Mouse (Mus musculus): ENCODE data around the gene Slc25a18. TPM values are rescaled to one million over a fixed set of nuclear protein-coding genes. Genes with fewer than 3 reads are reported as not detected.
A peak's percentile ranks its signal among the peaks of the same experiment; 100 is the strongest.

Gene Slc25a18
- polyA plus RNA-seq, 1 experiment, result 0.15 TPM

DNA sequence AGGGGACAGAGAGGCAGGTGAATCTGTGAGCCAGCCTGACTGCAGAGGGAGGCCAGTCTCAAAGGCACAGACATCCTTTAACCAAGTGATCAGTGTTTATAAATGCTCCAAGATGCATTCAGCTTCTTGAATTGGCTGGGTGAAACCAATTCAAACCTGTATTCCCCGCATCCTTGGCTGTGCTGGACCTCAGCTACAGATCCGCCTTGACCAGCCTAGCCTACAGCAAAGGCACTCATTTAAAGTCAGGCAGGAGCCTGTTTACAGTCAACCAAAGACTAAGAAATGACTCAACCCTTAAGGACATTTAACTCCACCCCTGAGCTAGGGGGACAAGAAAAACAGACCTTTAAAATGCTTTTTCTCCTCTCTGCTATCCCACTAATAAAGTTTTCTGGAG is 45.9 kb downstream of the Slc25a18 start:
- H3K27me3 ChIP-seq (ENCODE audit: control insufficient read depth), result no peaks in the 10 kb centered on the region
- TF ChIP-seq GATA1 (IDR thresholded peaks at IDR 0.05; ENCODE audit: low read length), result no peak
- no peak for TF ChIP-seq TAL1 (IDR thresholded peaks at IDR 0.05; ENCODE audit: low read length)
- H3K9me3 ChIP-seq (ENCODE audit: control insufficient read depth, low read length), result no peaks in the 10 kb centered on the region
- H3K36me3 ChIP-seq (ENCODE audit: control insufficient read depth), result peaks cover 42% of the 10 kb centered on the region
- peak overlapping the region; percentile 11 for H3K4me3 ChIP-seq (replicated peaks)
- peaks cover 49% of the 10 kb centered on the region for H3K4me1 ChIP-seq (ENCODE audit: control insufficient read depth)

DNA sequence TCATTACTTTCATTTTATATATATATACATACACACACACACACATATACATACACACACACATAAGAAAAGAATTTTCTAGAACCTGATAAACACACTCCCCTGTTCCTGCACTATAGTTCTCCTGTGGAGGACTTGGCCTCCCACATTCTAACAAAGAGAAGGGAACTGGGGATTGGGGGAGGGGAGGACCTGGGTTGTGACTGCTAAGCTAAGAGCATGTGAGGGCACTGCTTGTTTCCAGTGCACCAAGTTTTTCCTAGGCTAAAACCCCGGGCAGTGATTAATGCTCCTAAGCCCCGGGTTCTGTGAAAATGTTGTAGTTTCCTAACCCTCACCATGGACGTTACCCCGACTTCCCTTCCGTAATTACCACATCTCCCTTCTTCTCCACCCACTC is 46.8 kb downstream of the Slc25a18 start:
- H3K4me1 ChIP-seq (ENCODE audit: control insufficient read depth), result peaks cover 53% of the 10 kb centered on the region
- no peak for TF ChIP-seq TAL1 (IDR thresholded peaks at IDR 0.05; ENCODE audit: low read length)
- TF ChIP-seq GATA1 (IDR thresholded peaks at IDR 0.05; ENCODE audit: low read length), result no peak

DNA sequence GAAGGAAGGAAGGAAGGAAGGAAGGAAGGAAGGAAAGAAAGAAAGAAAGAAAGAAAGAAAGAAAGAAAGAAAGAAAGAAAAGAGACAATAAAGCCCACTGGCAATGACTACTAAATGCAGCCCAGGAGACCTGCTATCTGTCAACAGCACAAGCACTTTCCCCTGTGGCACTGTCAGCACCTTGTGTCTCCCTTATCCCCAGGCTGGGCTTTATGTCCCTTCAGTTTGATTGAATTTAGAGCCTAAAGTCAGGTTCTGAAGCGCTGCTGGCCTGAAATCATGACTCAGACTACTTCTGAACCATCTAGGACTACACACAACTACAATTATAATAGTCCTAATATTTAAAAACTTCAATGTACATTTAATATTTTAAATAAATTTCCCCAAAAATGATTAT is 47.6 kb downstream of the Slc25a18 start:
- Histone ChIP-seq H3K4me3 (replicated peaks) (peak overlapping the region; percentile 100), H3K36me3 (ENCODE audit: control insufficient read depth) (peaks cover 42% of the 10 kb centered on the region), H3K9me3 (ENCODE audit: control insufficient read depth, low read length) (no peaks in the 10 kb centered on the region), H3K4me1 (ENCODE audit: control insufficient read depth) (peaks cover 59% of the 10 kb centered on the region), H3K27me3 (ENCODE audit: control insufficient read depth) (no peaks in the 10 kb centered on the region)
- TF ChIP-seq TAL1 (IDR thresholded peaks at IDR 0.05; ENCODE audit: low read length) (peak; percentile 34; the same call in 2 of the 3 replicates), GATA1 (IDR thresholded peaks at IDR 0.05; ENCODE audit: low read length) (no peak)

More for the DNA sequence above, 46.8 kb downstream of the Slc25a18 start:
- Histone ChIP-seq H3K9me3 (ENCODE audit: control insufficient read depth, low read length) (no peaks in the 10 kb centered on the region), H3K36me3 (ENCODE audit: control insufficient read depth) (peaks cover 42% of the 10 kb centered on the region), H3K27me3 (ENCODE audit: control insufficient read depth) (no peaks in the 10 kb centered on the region), H3K4me3 (replicated peaks) (peak overlapping the region; percentile 100)

DNA sequence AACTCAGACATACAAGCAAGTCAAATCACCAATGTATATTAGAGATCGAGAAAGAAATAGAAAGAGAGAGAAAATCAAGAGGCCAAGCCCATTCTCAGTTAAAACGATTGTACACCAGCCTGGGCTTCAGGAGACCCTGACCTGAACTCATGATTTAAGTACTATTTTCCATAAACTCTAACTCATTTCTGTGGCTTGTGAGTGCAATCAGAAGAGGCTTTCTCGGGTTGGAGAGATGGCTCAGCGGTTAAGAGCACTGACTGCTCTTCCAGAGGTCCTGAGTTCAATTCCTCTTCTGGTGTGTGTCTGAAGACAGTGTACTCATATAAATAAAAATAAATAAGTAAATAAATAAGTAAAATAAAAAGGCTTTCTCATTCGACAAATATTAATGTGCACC is 48.3 kb downstream of the Slc25a18 start:
- Histone ChIP-seq H3K4me3 (replicated peaks) (peak overlapping the region; percentile 100), H3K36me3 (ENCODE audit: control insufficient read depth) (peaks cover 42% of the 10 kb centered on the region), H3K27me3 (ENCODE audit: control insufficient read depth) (no peaks in the 10 kb centered on the region), H3K4me1 (ENCODE audit: control insufficient read depth) (peaks cover 59% of the 10 kb centered on the region), H3K9me3 (ENCODE audit: control insufficient read depth, low read length) (no peaks in the 10 kb centered on the region)
- TF ChIP-seq TAL1 (IDR thresholded peaks at IDR 0.05; ENCODE audit: low read length) (no peak), GATA1 (IDR thresholded peaks at IDR 0.05; ENCODE audit: low read length) (no peak)

DNA sequence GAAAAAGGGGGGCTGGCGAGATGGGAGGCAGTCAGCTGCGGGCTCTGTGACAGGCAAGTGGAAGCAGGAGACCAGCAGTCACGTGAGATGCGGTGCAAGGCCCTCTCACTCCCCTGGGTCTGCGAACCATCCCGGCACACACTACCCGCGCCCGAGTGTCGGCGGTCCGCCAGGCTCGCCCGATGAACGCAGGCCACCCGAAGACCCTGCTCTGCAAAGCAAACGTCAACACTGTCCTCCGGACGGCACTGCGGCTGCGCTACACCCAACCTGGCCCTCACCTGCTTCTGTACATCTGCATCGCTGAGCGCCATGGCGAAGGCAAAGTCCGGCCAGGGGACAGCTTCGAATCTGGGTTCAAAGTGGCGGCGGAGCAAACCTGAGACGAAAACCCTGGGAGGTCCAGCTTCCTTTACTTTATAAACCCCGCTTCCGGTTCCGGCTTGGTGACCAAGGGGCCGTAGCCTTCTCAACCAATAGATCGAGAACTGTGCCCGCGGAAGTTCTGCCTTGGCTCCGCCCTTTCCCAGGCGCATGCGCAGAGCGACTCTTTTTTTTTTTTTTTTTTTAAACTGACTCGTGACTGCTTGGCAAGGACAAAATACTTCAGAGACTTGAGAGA is 49.0 kb downstream of the Slc25a18 start, which contains the start of gene Atp6v1e1:
TSS of gene Atp6v1e1 (minus strand) at position 487 of the 622 bp plus-strand sequence.
- no peaks in the 10 kb centered on the region for H3K27me3 ChIP-seq (ENCODE audit: control insufficient read depth)
- H3K4me3 ChIP-seq (replicated peaks), result peak within 1 kb of the TSS; percentile 100
- TF ChIP-seq TAL1 (IDR thresholded peaks at IDR 0.05; ENCODE audit: low read length), result no peak
- TF ChIP-seq GATA1 (IDR thresholded peaks at IDR 0.05; ENCODE audit: low read length), result no peak
- no peaks in the 10 kb centered on the region for H3K9me3 ChIP-seq (ENCODE audit: control insufficient read depth, low read length)
- peaks cover 62% of the 10 kb centered on the region for H3K4me1 ChIP-seq (ENCODE audit: control insufficient read depth)
- peaks cover 39% of the 10 kb centered on the region for H3K36me3 ChIP-seq (ENCODE audit: control insufficient read depth)

DNA sequence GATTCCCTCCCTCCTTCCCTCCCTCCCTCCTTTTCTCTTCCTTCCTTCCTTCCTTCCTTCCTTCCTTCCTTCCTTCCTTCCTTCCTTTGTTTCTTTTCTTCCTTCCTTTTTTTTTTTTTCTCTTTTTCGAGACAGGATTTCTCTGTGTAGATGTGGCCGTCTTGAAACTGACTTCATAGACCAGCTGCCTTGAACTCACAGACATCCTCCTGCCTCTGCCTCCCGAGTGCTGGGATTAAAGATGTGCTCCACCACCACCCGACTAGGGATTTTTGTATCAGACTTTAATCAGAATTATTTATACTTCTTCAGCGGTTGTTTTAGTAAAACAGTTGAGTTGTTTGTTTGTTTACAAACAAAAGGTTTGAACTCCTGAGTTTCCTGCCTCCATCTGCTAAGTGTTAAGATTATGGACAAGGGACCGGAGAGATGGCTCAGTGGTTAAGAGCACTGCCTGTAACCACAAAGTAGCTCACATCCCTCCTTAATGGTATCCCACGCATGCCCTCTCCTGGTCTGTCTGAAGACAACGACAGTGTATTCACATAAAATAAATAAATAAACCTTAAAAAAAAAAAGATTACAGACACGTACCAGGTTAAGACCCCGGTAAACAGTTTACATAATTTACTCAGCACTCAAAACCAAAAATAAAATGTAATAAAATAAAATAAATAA is 49.7 kb downstream of the Slc25a18 start:
- Histone ChIP-seq H3K9me3 (ENCODE audit: control insufficient read depth, low read length) (no peaks in the 10 kb centered on the region), H3K27me3 (ENCODE audit: control insufficient read depth) (no peaks in the 10 kb centered on the region), H3K36me3 (ENCODE audit: control insufficient read depth) (peaks cover 32% of the 10 kb centered on the region), H3K4me1 (ENCODE audit: control insufficient read depth) (peaks cover 62% of the 10 kb centered on the region), H3K4me3 (replicated peaks) (peak overlapping the region; percentile 100)
- no peak for TF ChIP-seq GATA1 (IDR thresholded peaks at IDR 0.05; ENCODE audit: low read length)
- TF ChIP-seq TAL1 (IDR thresholded peaks at IDR 0.05; ENCODE audit: low read length), result no peak

DNA sequence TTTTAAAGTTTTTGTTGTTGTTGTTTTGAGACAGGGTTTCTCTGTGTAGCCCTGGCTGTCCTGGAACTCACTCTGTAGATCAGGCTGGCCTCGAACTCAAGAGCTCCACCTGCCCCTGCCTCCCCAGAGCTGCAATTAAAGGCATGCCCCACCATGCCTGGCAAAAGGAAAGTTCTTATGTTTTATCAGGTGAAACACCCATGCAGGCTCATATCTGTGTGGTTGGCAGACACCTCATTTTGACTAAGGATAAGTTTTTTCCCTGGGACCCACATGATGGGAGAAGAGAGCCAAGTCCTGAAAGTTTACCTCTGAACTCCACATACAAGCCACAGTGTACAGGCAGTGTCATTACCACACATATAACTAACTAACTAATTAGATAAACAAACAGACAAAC is 56.7 kb downstream of the Slc25a18 start:
- Histone ChIP-seq H3K4me1 (ENCODE audit: control insufficient read depth) (peaks cover 79% of the 10 kb centered on the region), H3K27me3 (ENCODE audit: control insufficient read depth) (no peaks in the 10 kb centered on the region), H3K36me3 (ENCODE audit: control insufficient read depth) (no peaks in the 10 kb centered on the region), H3K9me3 (ENCODE audit: control insufficient read depth, low read length) (no peaks in the 10 kb centered on the region), H3K4me3 (replicated peaks) (no peak overlapping the region)
- TF ChIP-seq GATA1 (IDR thresholded peaks at IDR 0.05; ENCODE audit: low read length), result peak; percentile 59
- TF ChIP-seq TAL1 (IDR thresholded peaks at IDR 0.05; ENCODE audit: low read length), result peak; percentile 62; the same call in 2 of the 3 replicates

DNA sequence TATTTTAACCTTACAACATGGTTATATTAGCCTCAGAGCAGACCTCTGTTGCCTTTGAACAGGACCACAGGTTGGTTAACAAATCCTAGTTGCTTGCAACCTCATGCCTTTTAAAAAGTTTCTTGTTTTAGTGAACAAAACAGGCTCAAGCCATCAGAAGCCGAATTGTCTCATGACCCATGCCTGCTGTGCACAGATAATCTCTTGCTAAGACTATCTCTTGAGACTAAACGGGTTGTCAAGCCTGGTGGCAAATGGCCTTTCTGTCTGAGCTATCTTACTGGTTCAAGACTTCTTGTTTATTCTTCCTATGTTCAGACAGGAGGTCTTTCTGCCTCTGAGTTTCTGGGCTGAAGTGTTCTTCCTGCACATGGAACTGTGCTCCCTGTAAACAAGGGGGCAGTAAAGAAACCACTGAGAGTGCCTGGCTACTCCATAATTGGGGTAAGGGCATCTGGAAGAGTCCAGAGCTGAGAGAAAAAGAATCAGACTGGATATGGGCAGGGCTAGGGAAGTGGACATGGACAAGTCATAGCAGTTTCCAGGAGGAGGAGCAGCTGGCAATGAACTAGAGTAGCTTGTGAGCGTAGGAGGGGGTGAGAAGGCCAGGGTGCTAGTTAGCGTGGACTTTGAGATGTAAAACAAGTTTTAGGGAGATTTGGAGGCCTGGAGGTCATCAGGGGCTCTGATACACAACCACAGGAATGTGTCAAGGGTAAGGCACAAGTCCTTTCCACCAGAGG is 57.7 kb downstream of the Slc25a18 start:
- Histone ChIP-seq H3K36me3 (ENCODE audit: control insufficient read depth) (no peaks in the 10 kb centered on the region), H3K4me3 (replicated peaks) (peak overlapping the region; percentile 47), H3K27me3 (ENCODE audit: control insufficient read depth) (no peaks in the 10 kb centered on the region), H3K9me3 (ENCODE audit: control insufficient read depth, low read length) (no peaks in the 10 kb centered on the region), H3K4me1 (ENCODE audit: control insufficient read depth) (peaks cover 81% of the 10 kb centered on the region)
- TF ChIP-seq GATA1 (IDR thresholded peaks at IDR 0.05; ENCODE audit: low read length) (peak; percentile 74), TAL1 (IDR thresholded peaks at IDR 0.05; ENCODE audit: low read length) (peak; percentile 77)

DNA sequence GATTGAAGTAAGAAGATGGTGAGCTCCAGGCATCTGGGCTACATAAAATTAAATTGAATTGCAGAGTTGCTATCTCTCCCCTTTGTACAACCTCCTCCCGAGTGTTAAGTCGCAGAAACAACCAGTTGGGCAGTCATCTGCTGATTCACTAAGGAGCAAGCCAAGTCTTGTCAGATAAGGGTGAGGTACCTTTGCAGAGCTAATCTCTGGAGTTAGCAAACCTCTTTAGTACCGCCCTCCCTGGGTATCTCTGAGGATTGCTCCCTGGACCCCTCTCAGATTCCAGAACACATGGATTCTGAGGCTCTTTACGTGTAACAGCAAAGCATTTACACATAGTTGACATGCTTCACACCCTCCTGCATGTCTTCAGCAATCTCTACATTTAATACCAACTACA is 58.7 kb downstream of the Slc25a18 start:
- Histone ChIP-seq H3K9me3 (ENCODE audit: control insufficient read depth, low read length) (no peaks in the 10 kb centered on the region), H3K4me3 (replicated peaks) (peak overlapping the region; percentile 47), H3K36me3 (ENCODE audit: control insufficient read depth) (no peaks in the 10 kb centered on the region), H3K4me1 (ENCODE audit: control insufficient read depth) (peaks cover 82% of the 10 kb centered on the region), H3K27me3 (ENCODE audit: control insufficient read depth) (no peaks in the 10 kb centered on the region)
- TF ChIP-seq GATA1 (IDR thresholded peaks at IDR 0.05; ENCODE audit: low read length) (peak; percentile 86), TAL1 (IDR thresholded peaks at IDR 0.05; ENCODE audit: low read length) (0 out of 3 replicates have a peak, but pooled peaks have one; percentile 11)

All from erythroblast, embryonic 14.5 days (primary cell).